Mouse (Mus musculus): ENCODE data around the gene Tmem86a. TPM values are rescaled to one million over a fixed set of nuclear protein-coding genes. Genes with fewer than 3 reads are reported as not detected.

Gene Tmem86a
- polyA plus RNA-seq, 1 experiment from 2014 or later: 12.3 TPM

DNA sequence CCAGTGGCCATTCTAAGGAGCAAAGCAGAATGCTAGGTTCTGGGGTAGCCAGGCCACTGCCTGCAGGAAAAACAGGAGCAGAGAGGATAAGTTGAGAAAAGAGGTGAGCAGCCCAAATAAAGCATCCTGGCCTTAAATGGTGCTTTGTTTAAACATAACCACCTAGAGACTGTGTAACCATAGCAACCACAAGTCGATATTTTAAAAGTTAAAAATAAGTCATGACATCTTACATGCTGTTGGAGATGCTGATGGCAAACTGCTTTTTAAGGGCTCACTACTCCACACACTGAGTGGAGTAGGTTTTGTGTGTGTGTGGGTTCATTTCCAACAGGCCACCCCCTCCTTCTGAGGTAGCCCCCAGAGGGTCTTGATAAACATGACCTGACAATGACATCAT is 34.7 kb downstream of the Tmem86a start:
- no peaks in the 10 kb centered on the region for H3K4me1 ChIP-seq (ENCODE audit: control insufficient read depth, insufficient read depth, low read length)
- no peak overlapping the region for H3K4me3 ChIP-seq (ENCODE audit: low read depth, low read length)
- no peaks in the 10 kb centered on the region for H3K27me3 ChIP-seq (ENCODE audit: control insufficient read depth, insufficient read depth, low read length)
- no peaks in the 10 kb centered on the region for H3K9me3 ChIP-seq (replicated peaks; ENCODE audit: control insufficient read depth, low read length)
- 88% methylated on average over 1 of the region's 1 CpGs for WGBS
- no peaks in the 10 kb centered on the region for H3K36me3 ChIP-seq (replicated peaks; ENCODE audit: control insufficient read depth, insufficient read depth, low read depth, low read length)
- ATAC-seq (replicated peaks; ENCODE audit: insufficient number of reproducible peaks, low FRiP score, low TSS enrichment, low read depth) (no peak), DNase-seq (ENCODE audit: low spot score) (no peak)
- H3K4me2 ChIP-seq (ENCODE audit: low read depth, low read length): no peak overlapping the region
- no peak overlapping the region for H3K9ac ChIP-seq (replicated peaks; ENCODE audit: low read length)
- no peak overlapping the region for H3K27ac ChIP-seq (replicated peaks; ENCODE audit: low read depth, low read length)

DNA sequence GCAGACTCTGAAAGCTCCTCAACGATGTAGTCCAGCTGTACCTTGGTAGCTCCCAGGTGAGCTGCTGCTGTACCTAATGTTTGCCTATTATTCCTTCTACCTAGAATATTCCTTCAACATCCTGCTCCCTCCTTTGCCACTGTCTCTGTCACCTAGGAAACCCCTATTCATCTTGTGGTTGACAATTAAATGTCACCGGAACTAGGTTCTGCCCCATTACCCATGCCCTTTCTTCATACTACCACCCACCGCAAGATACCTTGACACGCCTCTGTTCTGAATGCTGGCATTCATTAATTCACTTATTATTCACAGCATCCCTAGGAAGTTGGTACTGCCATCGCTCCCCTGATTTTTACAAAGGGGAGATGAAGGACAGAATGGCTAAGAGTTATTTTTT is 43.5 kb downstream of the Tmem86a start:
- H3K9ac ChIP-seq (replicated peaks; ENCODE audit: low read length): no peak overlapping the region
- H3K27me3 ChIP-seq (ENCODE audit: control insufficient read depth, insufficient read depth, low read length): no peaks in the 10 kb centered on the region
- DNase-seq (ENCODE audit: low spot score): no peak
- H3K4me2 ChIP-seq (ENCODE audit: low read depth, low read length): no peak overlapping the region
- no peak overlapping the region for H3K27ac ChIP-seq (replicated peaks; ENCODE audit: low read depth, low read length)
- 82% methylated on average over 5 of the region's 5 CpGs for WGBS
- no peaks in the 10 kb centered on the region for H3K9me3 ChIP-seq (replicated peaks; ENCODE audit: control insufficient read depth, low read length)
- no peak overlapping the region for H3K4me3 ChIP-seq (ENCODE audit: low read depth, low read length)
- H3K4me1 ChIP-seq (ENCODE audit: control insufficient read depth, insufficient read depth, low read length): no peaks in the 10 kb centered on the region
- H3K36me3 ChIP-seq (replicated peaks; ENCODE audit: control insufficient read depth, insufficient read depth, low read depth, low read length): no peaks in the 10 kb centered on the region
- no peak for ATAC-seq (replicated peaks; ENCODE audit: insufficient number of reproducible peaks, low FRiP score, low TSS enrichment, low read depth)

DNA sequence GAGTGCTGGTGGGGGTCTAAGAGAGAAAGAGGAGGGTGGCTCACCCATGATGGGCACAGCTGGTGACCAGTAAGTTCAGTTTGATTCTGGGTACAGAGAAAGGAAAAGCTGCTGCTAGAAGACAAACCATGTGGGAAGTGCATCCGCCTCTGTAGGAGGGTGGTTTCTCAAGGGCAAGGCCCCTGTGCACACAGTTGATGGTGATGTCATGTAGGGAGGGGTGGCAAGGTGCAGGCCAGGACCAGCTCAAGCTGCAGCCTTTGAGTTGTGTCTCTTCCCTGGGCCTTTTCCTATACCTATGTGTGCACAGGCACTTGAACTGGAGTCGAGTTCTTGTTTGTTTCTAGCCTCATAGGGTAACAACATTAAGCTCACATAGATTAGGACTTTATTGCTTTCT is 44.6 kb downstream of the Tmem86a start:
- ATAC-seq (replicated peaks; ENCODE audit: insufficient number of reproducible peaks, low FRiP score, low TSS enrichment, low read depth) (no peak), DNase-seq (ENCODE audit: low spot score) (no peak)
- no peak overlapping the region for H3K4me3 ChIP-seq (ENCODE audit: low read depth, low read length)
- H3K4me2 ChIP-seq (ENCODE audit: low read depth, low read length): no peak overlapping the region
- no peaks in the 10 kb centered on the region for H3K4me1 ChIP-seq (ENCODE audit: control insufficient read depth, insufficient read depth, low read length)
- no peak overlapping the region for H3K9ac ChIP-seq (replicated peaks; ENCODE audit: low read length)
- WGBS: 79% methylated on average over 2 of the region's 2 CpGs
- H3K27ac ChIP-seq (replicated peaks; ENCODE audit: low read depth, low read length): no peak overlapping the region
- no peaks in the 10 kb centered on the region for H3K27me3 ChIP-seq (ENCODE audit: control insufficient read depth, insufficient read depth, low read length)
- H3K9me3 ChIP-seq (replicated peaks; ENCODE audit: control insufficient read depth, low read length): no peaks in the 10 kb centered on the region
- no peaks in the 10 kb centered on the region for H3K36me3 ChIP-seq (replicated peaks; ENCODE audit: control insufficient read depth, insufficient read depth, low read depth, low read length)

DNA sequence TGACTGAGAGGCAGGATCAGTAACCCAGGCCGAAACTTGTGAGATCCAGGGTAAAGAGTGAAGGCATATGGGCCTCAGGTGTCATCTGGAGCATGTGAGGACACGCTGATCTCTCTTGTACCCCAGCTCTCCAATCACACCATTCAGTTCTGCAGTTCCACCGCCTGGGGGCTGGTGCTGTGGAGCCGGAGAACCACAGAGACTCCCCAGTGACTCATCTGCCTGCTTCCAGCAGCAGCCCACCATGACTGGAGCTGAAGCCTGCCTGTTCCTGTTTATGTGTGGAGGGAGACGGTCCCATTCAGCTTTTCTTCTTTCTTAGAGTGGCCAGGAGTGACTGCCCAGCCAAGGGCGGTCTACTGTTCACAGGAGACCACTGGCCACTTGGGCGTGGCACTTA is 47.6 kb downstream of the Tmem86a start:
- Histone ChIP-seq H3K4me3 (ENCODE audit: low read depth, low read length) (no peak overlapping the region), H3K9ac (replicated peaks; ENCODE audit: low read length) (no peak overlapping the region), H3K4me2 (ENCODE audit: low read depth, low read length) (no peak overlapping the region), H3K9me3 (replicated peaks; ENCODE audit: control insufficient read depth, low read length) (no peaks in the 10 kb centered on the region), H3K27me3 (ENCODE audit: control insufficient read depth, insufficient read depth, low read length) (no peaks in the 10 kb centered on the region), H3K27ac (replicated peaks; ENCODE audit: low read depth, low read length) (no peak overlapping the region), H3K36me3 (replicated peaks; ENCODE audit: control insufficient read depth, insufficient read depth, low read depth, low read length) (no peaks in the 10 kb centered on the region), H3K4me1 (ENCODE audit: control insufficient read depth, insufficient read depth, low read length) (no peaks in the 10 kb centered on the region)
- ATAC-seq (replicated peaks; ENCODE audit: insufficient number of reproducible peaks, low FRiP score, low TSS enrichment, low read depth) (no peak), DNase-seq (ENCODE audit: low spot score) (no peak)
- WGBS: 59% methylated on average over 7 of the region's 7 CpGs

GRCm38 (mm10) chr7:47099306-47099705 is 48.9 kb downstream of the Tmem86a start:
- WGBS: 86% methylated on average over 7 of the region's 7 CpGs
- Histone ChIP-seq H3K4me1 (ENCODE audit: control insufficient read depth, insufficient read depth, low read length) (no peaks in the 10 kb centered on the region), H3K4me2 (ENCODE audit: low read depth, low read length) (no peak overlapping the region), H3K36me3 (replicated peaks; ENCODE audit: control insufficient read depth, insufficient read depth, low read depth, low read length) (no peaks in the 10 kb centered on the region), H3K4me3 (ENCODE audit: low read depth, low read length) (no peak overlapping the region), H3K27me3 (ENCODE audit: control insufficient read depth, insufficient read depth, low read length) (no peaks in the 10 kb centered on the region), H3K27ac (replicated peaks; ENCODE audit: low read depth, low read length) (no peak overlapping the region), H3K9me3 (replicated peaks; ENCODE audit: control insufficient read depth, low read length) (no peaks in the 10 kb centered on the region), H3K9ac (replicated peaks; ENCODE audit: low read length) (no peak overlapping the region)
- no peak for DNase-seq (ENCODE audit: low spot score)
- no peak for ATAC-seq (replicated peaks; ENCODE audit: insufficient number of reproducible peaks, low FRiP score, low TSS enrichment, low read depth)

DNA sequence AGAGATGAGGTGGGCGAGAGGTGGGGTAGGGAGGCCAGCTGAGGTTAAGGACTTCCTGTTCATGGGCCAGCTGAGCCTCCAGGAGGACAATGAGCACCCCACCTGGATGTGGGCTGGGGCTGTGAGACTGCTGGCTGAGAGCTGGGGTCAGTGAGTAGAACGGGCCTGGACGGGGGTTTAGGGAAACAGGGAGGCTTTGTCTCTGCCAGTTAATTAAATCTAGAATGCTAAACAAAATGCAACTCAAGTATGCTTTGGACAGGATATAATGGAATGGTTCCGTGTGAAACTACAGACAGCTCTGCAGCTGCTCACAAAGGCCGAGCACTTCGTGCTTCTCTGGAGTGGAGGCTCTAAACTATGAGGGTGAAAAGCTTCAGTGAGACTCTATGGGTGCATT is 50.2 kb downstream of the Tmem86a start:
- ATAC-seq (replicated peaks; ENCODE audit: insufficient number of reproducible peaks, low FRiP score, low TSS enrichment, low read depth): no peak
- H3K4me2 ChIP-seq (ENCODE audit: low read depth, low read length): no peak overlapping the region
- 70% methylated on average over 6 of the region's 6 CpGs for WGBS
- no peak overlapping the region for H3K4me3 ChIP-seq (ENCODE audit: low read depth, low read length)
- no peak for DNase-seq (ENCODE audit: low spot score)
- H3K9me3 ChIP-seq (replicated peaks; ENCODE audit: control insufficient read depth, low read length): no peaks in the 10 kb centered on the region
- H3K27me3 ChIP-seq (ENCODE audit: control insufficient read depth, insufficient read depth, low read length): no peaks in the 10 kb centered on the region
- no peaks in the 10 kb centered on the region for H3K4me1 ChIP-seq (ENCODE audit: control insufficient read depth, insufficient read depth, low read length)
- H3K27ac ChIP-seq (replicated peaks; ENCODE audit: low read depth, low read length): no peak overlapping the region
- no peak overlapping the region for H3K9ac ChIP-seq (replicated peaks; ENCODE audit: low read length)
- no peaks in the 10 kb centered on the region for H3K36me3 ChIP-seq (replicated peaks; ENCODE audit: control insufficient read depth, insufficient read depth, low read depth, low read length)

- no peak overlapping the region for H3K4me3 ChIP-seq (ENCODE audit: low read depth, low read length)
- H3K36me3 ChIP-seq (replicated peaks; ENCODE audit: control insufficient read depth, insufficient read depth, low read depth, low read length): no peaks in the 10 kb centered on the region
- DNase-seq (ENCODE audit: low spot score) (no peak), ATAC-seq (replicated peaks; ENCODE audit: insufficient number of reproducible peaks, low FRiP score, low TSS enrichment, low read depth) (no peak)
- no peak overlapping the region for H3K9ac ChIP-seq (replicated peaks; ENCODE audit: low read length)
- no peaks in the 10 kb centered on the region for H3K27me3 ChIP-seq (ENCODE audit: control insufficient read depth, insufficient read depth, low read length)
- no peaks in the 10 kb centered on the region for H3K9me3 ChIP-seq (replicated peaks; ENCODE audit: control insufficient read depth, low read length)
- WGBS: 57% methylated on average over 2 of the region's 2 CpGs
- H3K4me1 ChIP-seq (ENCODE audit: control insufficient read depth, insufficient read depth, low read length): no peaks in the 10 kb centered on the region
- no peak overlapping the region for H3K4me2 ChIP-seq (ENCODE audit: low read depth, low read length)
- H3K27ac ChIP-seq (replicated peaks; ENCODE audit: low read depth, low read length): no peak overlapping the region
These were observed 52.6 kb downstream of the Tmem86a start for GRCm38 (mm10) chr7:47102970-47103369.

GRCm38 (mm10) chr7:47103671-47104414 is 53.4 kb downstream of the Tmem86a start:
- Histone ChIP-seq H3K4me1 (ENCODE audit: control insufficient read depth, insufficient read depth, low read length) (no peaks in the 10 kb centered on the region), H3K27ac (replicated peaks; ENCODE audit: low read depth, low read length) (no peak overlapping the region), H3K9me3 (replicated peaks; ENCODE audit: control insufficient read depth, low read length) (no peaks in the 10 kb centered on the region), H3K9ac (replicated peaks; ENCODE audit: low read length) (no peak overlapping the region), H3K27me3 (ENCODE audit: control insufficient read depth, insufficient read depth, low read length) (no peaks in the 10 kb centered on the region), H3K4me2 (ENCODE audit: low read depth, low read length) (no peak overlapping the region), H3K36me3 (replicated peaks; ENCODE audit: control insufficient read depth, insufficient read depth, low read depth, low read length) (no peaks in the 10 kb centered on the region), H3K4me3 (ENCODE audit: low read depth, low read length) (no peak overlapping the region)
- 72% methylated on average over 1 of the region's 1 CpGs for WGBS
- no peak for DNase-seq (ENCODE audit: low spot score)
- ATAC-seq (replicated peaks; ENCODE audit: insufficient number of reproducible peaks, low FRiP score, low TSS enrichment, low read depth): no peak

Data from embryonic facial prominence, embryonic 11.5 days (tissue).